Mouse (Mus musculus) E14TG2a.4 (cell line): ENCODE data around the gene Mccc2.

Experiments
- CTCF ChIP-seq: conservative IDR thresholded peaks from 2 replicates; pipeline ENCODE4 v1.5.1; 2014; ENCODE audit warnings: low read length
- POU5F1 ChIP-seq: IDR thresholded peaks from 2 replicates; pipeline ENCODE4 v1.6.1; 2014; ENCODE audit warnings: low read length, borderline replicate concordance

DNA sequence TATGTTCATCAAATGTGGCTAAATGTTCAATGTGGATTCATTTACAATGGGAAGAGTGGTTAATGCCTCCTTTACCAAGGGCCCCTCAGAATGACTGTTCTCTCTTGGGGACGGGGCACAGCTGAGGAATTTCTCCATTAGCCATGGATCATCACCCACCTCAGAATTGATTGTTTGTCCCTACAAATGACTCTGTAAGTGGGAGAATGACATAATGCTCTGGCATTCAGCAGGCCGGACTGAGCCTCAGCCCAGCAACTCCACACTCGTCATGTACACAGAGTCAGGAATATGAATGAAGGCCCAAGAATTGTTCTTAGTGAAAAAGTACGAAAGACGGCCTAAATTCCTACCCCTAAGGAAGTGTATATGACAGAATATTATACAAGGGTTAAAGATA, 89.2 kb downstream of the Mccc2 start:
- no peak for TF ChIP-seq CTCF
- TF ChIP-seq POU5F1 = no peak
